Mouse (Mus musculus): ENCODE results near the gene Pla2g5.

- TF ChIP-seq CTCF (IDR thresholded peaks at IDR 0.05; ENCODE audit: borderline replicate concordance, insufficient read depth, low read length) = no peak
- no peak for TF ChIP-seq POLR2A (IDR thresholded peaks at IDR 0.05; ENCODE audit: low read depth, low read length)
Measured at GRCm38 (mm10) chr4:138806920-138807541, 56.3 kb downstream of the Pla2g5 start.

Measured in embryonic fibroblast, embryonic 13.5 days (primary cell).